Mouse (Mus musculus) small intestine, adult 2 months (tissue): ENCODE results near the gene Crlf3. TPM values are rescaled to one million over a fixed set of nuclear protein-coding genes. Genes with fewer than 3 reads are reported as not detected.
A peak's percentile ranks its signal among the peaks of the same experiment; 100 is the strongest.
"Not testable (repeated sequence)": the region's sequence is repeated elsewhere in the genome, so short reads cannot be mapped to it uniquely, and the experiment has no call there.

Source experiments
- H3K27ac ChIP-seq: fragments of 200-500 bp; 2 replicates; pipeline ENCODE4 v1.5.1; 2012; ENCODE audit warnings: low read depth, low read length, control low read depth, inconsistent platforms; ENCODE audit not compliant: insufficient read depth
- H3K27me3 ChIP-seq: fragments of 200-500 bp; 2 replicates; pipeline ENCODE4 v1.6.1; 2012; ENCODE audit warnings: mild to moderate bottlenecking, moderate library complexity, low read length, inconsistent platforms; ENCODE audit not compliant: control insufficient read depth, insufficient read depth
- H3K36me3 ChIP-seq: fragments of 200-500 bp; 2 replicates; pipeline ENCODE4 v1.6.1; 2012; ENCODE audit warnings: mild to moderate bottlenecking, low read length, control low read depth, inconsistent platforms; ENCODE audit not compliant: control insufficient read depth, insufficient read depth
- H3K4me1 ChIP-seq: fragments of 200-500 bp; 2 replicates; pipeline ENCODE4 v1.6.1; 2012; ENCODE audit warnings: low read length, inconsistent platforms, mixed read lengths; ENCODE audit not compliant: control insufficient read depth, insufficient read depth, insufficient read length
- H3K4me3 ChIP-seq: fragments of 200-500 bp; 2 replicates; pipeline ENCODE4 v1.5.1; 2012; ENCODE audit warnings: low read depth, mild to moderate bottlenecking, control low read depth, inconsistent platforms, low read length, moderate library complexity
- CTCF ChIP-seq: fragments of 200-500 bp; IDR thresholded peaks from 2 replicates; pipeline ENCODE4 v1.5.1; 2012; ENCODE audit warnings: low read depth, mild to moderate bottlenecking, control low read depth, inconsistent platforms, low read length, moderate library complexity, mixed read lengths; ENCODE audit not compliant: insufficient replicate concordance, insufficient read length; ENCODE audit errors: extremely low read depth
- POLR2A ChIP-seq: fragments of 200-500 bp; IDR thresholded peaks from 2 replicates; pipeline ENCODE4 v1.6.1; 2012; ENCODE audit warnings: low read depth, mild to moderate bottlenecking, control low read depth, inconsistent platforms, low read length, moderate library complexity
- WGBS: fragments of 180-500 bp; shearing (Covaris S2); methylation state at CpG from one replicate; pipeline ENCODE4 v1.1.7; 2018; 5-methylcytosine and 5-hydroxymethylcytosine counted together
- polyA plus RNA-seq: library from polyadenylated mRNA; depleted of rRNA; stranded (reverse); fragments of >200 nt; gene quantifications from 2 replicates; pipeline ENCODE4 v1.2.3, GENCODE M21; 2012

The Crlf3 gene
- polyA plus RNA-seq, 1 experiment: 9.4 TPM

DNA sequence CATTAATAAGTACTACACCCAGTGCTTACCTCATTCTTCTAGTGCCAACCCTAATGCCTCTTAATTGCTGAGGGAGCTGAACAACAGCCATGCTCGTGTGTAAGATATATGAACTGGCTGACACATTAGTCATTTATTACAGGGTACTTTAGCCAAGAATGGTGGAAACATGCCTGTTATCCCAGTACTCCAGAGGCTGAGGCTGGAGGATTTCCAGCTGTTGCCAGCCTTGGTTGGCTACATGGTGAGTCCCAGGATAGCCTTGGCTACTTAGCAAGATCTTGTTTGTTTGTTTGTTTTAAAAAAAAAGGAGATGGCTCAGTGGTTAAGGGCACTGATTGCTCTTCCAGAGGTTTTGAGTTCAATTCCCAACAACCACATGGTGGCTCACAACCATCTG, 2.0 kb downstream of the Crlf3 start:
- H3K27me3 ChIP-seq: no peaks in the 10 kb centered on the region
- 17% methylated on average over 1 of the region's 1 CpGs for whole genome bisulfite sequencing
- no peaks in the 10 kb centered on the region for H3K4me1 ChIP-seq
- H3K27ac ChIP-seq: no peak overlapping the region
- TF ChIP-seq POLR2A (no peak), CTCF (no peak)
- H3K36me3 ChIP-seq: no peaks in the 10 kb centered on the region
- H3K4me3 ChIP-seq: no peak overlapping the region

DNA sequence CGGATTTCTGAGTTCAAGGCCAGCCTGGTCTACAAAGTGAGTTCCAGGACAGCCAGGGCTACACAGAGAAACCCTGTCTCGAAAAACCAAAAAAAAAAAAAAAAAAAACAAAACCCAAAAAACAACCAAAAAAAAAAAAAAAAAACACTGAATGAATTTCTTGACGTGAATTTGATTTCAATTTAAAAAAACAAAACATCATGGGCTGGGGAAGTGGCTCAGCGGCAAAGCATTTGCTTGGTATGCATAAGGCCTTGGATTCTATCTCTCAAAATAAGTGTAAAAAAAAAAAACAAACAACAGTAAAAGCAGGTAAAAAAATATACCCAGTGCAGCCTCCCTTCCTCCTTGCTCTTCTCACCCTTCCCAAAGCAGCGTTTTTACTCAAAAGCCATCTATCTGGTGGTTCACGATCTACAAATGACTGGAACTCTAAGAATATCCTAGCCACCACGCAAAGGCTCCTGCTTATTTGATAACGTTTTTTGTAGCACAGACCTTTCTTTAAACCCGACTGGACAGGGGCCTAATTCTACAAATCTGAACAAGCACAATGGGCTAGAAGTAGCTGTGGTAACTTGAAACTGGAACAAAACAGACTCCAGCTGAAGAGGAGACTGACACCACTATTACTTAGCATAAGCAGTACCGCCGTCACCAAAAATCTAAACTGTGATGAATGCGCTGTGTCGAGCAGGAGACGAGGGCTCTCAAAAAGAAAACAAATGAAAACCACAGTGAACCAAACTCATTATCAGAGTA, 2.8 kb downstream of the Crlf3 start:
- TF ChIP-seq POLR2A: no peak
- no peak for TF ChIP-seq CTCF
- WGBS: 79% methylated on average over 14 of the region's 14 CpGs
- H3K4me1 ChIP-seq: no peaks in the 10 kb centered on the region
- no peak overlapping the region for H3K4me3 ChIP-seq
- H3K27ac ChIP-seq: 0 out of 2 replicates have a peak overlapping the region, but pooled peaks have one; percentile 10
- no peaks in the 10 kb centered on the region for H3K27me3 ChIP-seq
- H3K36me3 ChIP-seq: 0 out of 2 replicates have a peak, but pooled peaks cover 1% of the 10 kb centered on the region

GRCm38 (mm10) chr11:80075608-80076277, 5.0 kb downstream of the Crlf3 start:
- TF ChIP-seq POLR2A (no peak), CTCF (no peak)
- WGBS: 86% methylated on average over 5 of the region's 5 CpGs
- Histone ChIP-seq H3K27ac (no peak overlapping the region), H3K27me3 (no peaks in the 10 kb centered on the region), H3K4me1 (no peaks in the 10 kb centered on the region; the same call in 1 of the 2 replicates), H3K4me3 (no peak overlapping the region), H3K36me3 (0 out of 2 replicates have a peak, but pooled peaks cover 1% of the 10 kb centered on the region)

GRCm38 (mm10) chr11:80072365-80072764, 8.4 kb downstream of the Crlf3 start:
- Histone ChIP-seq H3K27ac (peak overlapping the region; percentile 37; the same call in 1 of the 2 replicates), H3K4me1 (peaks cover 6% of the 10 kb centered on the region; the same call in 1 of the 2 replicates), H3K4me3 (no peak overlapping the region), H3K36me3 (0 out of 2 replicates have a peak, but pooled peaks cover 1% of the 10 kb centered on the region), H3K27me3 (no peaks in the 10 kb centered on the region)
- no peak for TF ChIP-seq POLR2A
- TF ChIP-seq CTCF: no peak
- 72% methylated on average over 3 of the region's 3 CpGs for whole genome bisulfite sequencing

DNA sequence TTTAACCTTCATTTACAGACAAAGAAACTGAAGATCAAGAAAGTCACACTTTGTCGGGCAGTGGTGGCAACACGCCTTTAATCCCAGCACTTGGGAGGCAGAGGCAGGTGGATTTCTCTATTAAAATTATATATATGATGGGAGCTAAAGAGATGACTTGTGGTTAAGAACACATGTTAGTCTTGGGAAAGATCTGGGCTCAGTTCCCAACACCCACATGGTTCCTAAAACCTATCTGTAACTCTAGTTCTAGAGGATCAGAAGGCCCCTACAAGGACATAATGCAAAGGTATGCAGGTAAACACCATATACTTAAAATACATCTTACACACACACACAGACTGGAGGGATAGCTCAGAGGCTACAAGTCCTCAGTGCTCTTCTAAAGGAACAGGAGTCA, 9.8 kb downstream of the Crlf3 start:
- H3K27me3 ChIP-seq: no peaks in the 10 kb centered on the region
- no peak for TF ChIP-seq POLR2A
- TF ChIP-seq CTCF: no peak
- 92% methylated on average over 2 of the region's 2 CpGs for WGBS
- no peak overlapping the region for H3K27ac ChIP-seq
- H3K4me3 ChIP-seq: no peak overlapping the region
- H3K4me1 ChIP-seq: peaks cover 6% of the 10 kb centered on the region; the same call in 1 of the 2 replicates
- H3K36me3 ChIP-seq: 0 out of 2 replicates have a peak, but pooled peaks cover 1% of the 10 kb centered on the region

DNA sequence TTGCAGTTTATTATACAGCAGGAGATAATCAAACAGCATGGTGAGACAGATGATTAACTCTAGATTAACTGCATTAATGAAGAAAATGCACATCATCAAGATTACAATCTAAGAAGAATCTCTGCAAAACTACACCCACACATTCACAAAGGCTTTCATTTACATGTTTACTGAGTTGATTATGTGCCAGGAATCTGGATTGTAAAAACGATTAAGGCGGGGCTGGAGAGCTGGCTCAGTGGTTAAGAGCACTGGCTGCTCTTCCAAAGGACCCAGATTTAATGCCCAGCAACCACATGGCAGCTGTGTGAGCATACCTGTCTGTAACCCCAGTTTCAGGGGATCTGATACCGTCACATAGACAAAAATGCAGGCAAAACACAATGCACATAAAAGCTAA, 11.0 kb downstream of the Crlf3 start:
- Histone ChIP-seq H3K36me3 (0 out of 2 replicates have a peak, but pooled peaks cover 1% of the 10 kb centered on the region), H3K4me1 (peaks cover 6% of the 10 kb centered on the region; the same call in 1 of the 2 replicates), H3K4me3 (no peak overlapping the region), H3K27ac (no peak overlapping the region), H3K27me3 (no peaks in the 10 kb centered on the region)
- TF ChIP-seq CTCF: no peak
- no peak for TF ChIP-seq POLR2A
- 11% methylated on average over 3 of the region's 3 CpGs for WGBS

DNA sequence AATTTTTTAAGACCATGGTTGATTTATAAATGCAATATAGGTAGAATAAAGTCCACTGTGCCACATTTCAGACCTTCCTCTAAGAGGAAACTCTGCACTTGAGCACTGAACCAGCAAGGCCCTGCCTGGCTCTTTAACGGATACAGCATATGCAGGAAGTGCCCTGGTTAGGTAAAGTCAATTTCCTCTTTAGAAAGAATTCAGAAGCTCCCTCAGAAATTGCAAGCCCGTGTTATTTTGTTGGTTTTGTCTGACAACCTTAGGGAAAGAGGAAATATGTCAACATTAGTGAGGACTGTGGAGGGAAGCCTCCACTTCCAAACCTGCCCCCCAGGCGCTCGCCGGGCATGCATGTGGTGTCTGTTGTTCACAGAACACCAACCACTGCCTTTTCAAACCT, 13.2 kb downstream of the Crlf3 start:
- no peaks in the 10 kb centered on the region for H3K27me3 ChIP-seq
- TF ChIP-seq CTCF: no peak
- TF ChIP-seq POLR2A: no peak
- 67% methylated on average over 5 of the region's 5 CpGs for WGBS
- H3K36me3 ChIP-seq: peaks cover 8% of the 10 kb centered on the region
- H3K4me1 ChIP-seq: peaks cover 6% of the 10 kb centered on the region; the same call in 1 of the 2 replicates
- no peak overlapping the region for H3K4me3 ChIP-seq
- peak overlapping the region; percentile 46; the same call in 1 of the 2 replicates for H3K27ac ChIP-seq

GRCm38 (mm10) chr11:80066373-80066772, 14.4 kb downstream of the Crlf3 start:
- not testable (repeated sequence) for H3K4me1 ChIP-seq, H3K4me3 ChIP-seq, H3K27me3 ChIP-seq, H3K27ac ChIP-seq
- peaks cover 14% of the 10 kb centered on the region for H3K36me3 ChIP-seq
- 82% methylated on average over 4 of the region's 4 CpGs for WGBS
